Mouse (Mus musculus) heart, adult 18-20 months (tissue): Measurements from ENCODE around the gene Slc38a4. TPM values are rescaled to one million over a fixed set of nuclear protein-coding genes. Genes with fewer than 3 reads are reported as not detected.

ENCODE experiments used
- DNase-seq, 2 experiments: peaks; one replicate each; pipeline ENCODE4 v3.0.0; 2021 to 2022; ENCODE audit warnings: mixed read lengths in 1 of 2
- long read RNA-seq, 2 experiments: library from polyadenylated mRNA; stranded (forward); transcript quantifications; one replicate each; pipeline ENCODE4 v2.0.0; 2021
- total RNA-seq, 2 experiments: library from RNA; stranded (reverse); gene quantifications; 2 replicates each; pipeline ENCODE4 v1.2.3; 2021

Slc38a4 gene
- total RNA-seq = 1 to 10 TPM; 3.7 to 5.0 TPM
- long read RNA-seq, experiment 1, partial matches to known transcripts = 0 of 3 reads
- long read RNA-seq, experiment 1, other reads (novel, unspliced or antisense) = 2 of 3 reads
- long read RNA-seq, experiment 2, partial matches to known transcripts = 0 of 1 reads
- long read RNA-seq, experiment 2, other reads (novel, unspliced or antisense) = 0 of 1 reads

- peak in 1 of 2 experiments; percentile 6 for DNase-seq
These were observed at the start of gene Slc38a4 for GRCm38 (mm10) chr15:97055794-97056193. Slc38a4 (minus strand) TSS chr15:97055956.

- DNase-seq = peak; percentile 28 to 35
These were observed 49.2 kb upstream of the Slc38a4 start for GRCm38 (mm10) chr15:97104889-97105391.

GRCm38 (mm10) chr15:97104048-97104447 is 48.3 kb upstream of the Slc38a4 start:
- DNase-seq = no peak

- peak; percentile 70 to 72 for DNase-seq
These were observed 47.1 kb upstream of the Slc38a4 start for GRCm38 (mm10) chr15:97102811-97103210.

GRCm38 (mm10) chr15:97102181-97102580 is 46.4 kb upstream of the Slc38a4 start:
- DNase-seq = peak; percentile 61 to 77

DNA sequence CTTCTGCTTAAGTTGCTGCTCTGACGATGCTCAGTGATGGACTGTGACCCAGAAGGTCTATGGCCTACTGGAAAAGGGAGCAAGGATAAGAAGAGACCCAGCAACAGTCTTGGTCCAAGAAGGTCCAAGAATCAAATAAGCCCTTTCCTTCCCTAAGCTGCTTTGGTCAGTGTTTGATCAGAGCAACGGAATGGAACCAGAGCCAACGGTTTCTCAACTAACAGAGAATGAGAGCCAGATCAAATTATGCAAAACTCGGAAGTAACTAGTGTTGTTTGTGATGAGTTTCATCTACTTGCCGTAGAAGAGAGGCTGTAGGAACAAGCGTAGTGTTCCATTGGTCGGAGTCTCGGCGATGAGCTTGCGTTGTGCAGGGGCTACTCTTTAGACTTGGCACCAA is 43.3 kb upstream of the Slc38a4 start:
- no peak for DNase-seq

- no peak for DNase-seq
These were observed 41.8 kb upstream of the Slc38a4 start for GRCm38 (mm10) chr15:97097548-97097947.

DNA sequence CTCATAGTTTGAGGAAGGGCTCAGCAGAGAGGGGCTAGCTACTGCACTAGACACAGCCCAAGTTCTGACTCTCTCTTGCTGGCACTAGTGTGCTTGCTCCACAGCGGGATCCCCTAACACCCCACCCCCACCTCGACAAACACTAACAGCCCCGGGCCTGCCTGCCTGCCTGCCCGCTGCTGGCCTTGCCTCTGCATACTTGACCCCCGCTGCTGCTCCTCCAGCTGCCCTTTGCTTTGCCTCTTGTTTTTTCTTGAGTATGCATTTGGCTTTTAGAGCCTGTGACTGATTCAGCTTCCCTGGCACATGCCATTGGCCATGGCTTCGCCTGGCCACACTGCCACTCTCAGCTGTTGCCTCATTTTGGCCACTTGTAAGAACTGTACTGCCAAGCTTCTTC is 33.8 kb upstream of the Slc38a4 start:
- DNase-seq = peak in 1 of 2 experiments; percentile 15

- DNase-seq = no peak
These were observed 30.1 kb upstream of the Slc38a4 start for GRCm38 (mm10) chr15:97085833-97086232.

- no peak for DNase-seq
These were observed 21.9 kb upstream of the Slc38a4 start for GRCm38 (mm10) chr15:97077665-97078064.

- DNase-seq = no peak
These were observed 20.3 kb upstream of the Slc38a4 start for GRCm38 (mm10) chr15:97076092-97076491.

DNA sequence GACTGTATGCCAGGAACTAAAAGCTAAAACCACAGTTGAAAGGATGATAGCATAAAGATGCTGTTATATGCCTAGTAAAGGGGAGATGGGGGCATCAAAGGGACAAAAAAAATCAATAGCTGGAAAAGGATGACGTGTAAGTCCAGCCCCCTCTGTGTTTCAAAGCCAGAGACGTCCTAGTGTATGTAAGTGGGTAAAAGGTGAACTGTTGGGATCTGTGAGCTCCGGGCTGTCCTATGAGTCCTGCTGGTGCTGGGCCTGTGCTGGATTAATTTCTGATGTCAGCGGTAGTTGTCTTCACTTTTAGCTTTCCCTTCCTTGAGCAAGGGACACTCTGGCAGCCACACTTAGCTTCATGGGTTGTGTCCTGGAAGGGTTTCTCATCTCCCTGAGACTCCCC is 19.5 kb upstream of the Slc38a4 start:
- no peak for DNase-seq

- DNase-seq = peak in 1 of 2 experiments; percentile 10
These were observed 17.4 kb upstream of the Slc38a4 start for GRCm38 (mm10) chr15:97072859-97073826.

GRCm38 (mm10) chr15:97067340-97068136 is 11.8 kb upstream of the Slc38a4 start:
- DNase-seq = no peak

DNA sequence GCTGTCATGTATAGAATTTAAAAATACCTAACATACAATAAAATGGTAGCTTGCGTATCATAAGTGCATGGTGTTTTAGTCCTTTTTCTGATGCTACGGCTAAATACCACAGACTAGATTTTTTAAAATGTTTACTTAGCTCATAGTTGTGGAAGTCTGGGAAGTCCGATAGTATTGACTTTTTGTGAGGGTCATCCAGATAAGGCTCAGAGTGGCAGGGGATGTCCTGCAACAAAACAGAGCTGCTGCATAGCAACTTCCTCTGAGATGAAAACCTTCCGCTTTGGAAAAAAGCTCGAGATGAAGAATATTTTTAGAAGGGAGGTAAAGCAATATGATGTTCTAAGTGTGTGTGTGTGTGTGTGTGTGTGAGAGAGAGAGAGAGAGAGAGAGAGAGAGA is 11.2 kb upstream of the Slc38a4 start:
- DNase-seq = no peak

DNA sequence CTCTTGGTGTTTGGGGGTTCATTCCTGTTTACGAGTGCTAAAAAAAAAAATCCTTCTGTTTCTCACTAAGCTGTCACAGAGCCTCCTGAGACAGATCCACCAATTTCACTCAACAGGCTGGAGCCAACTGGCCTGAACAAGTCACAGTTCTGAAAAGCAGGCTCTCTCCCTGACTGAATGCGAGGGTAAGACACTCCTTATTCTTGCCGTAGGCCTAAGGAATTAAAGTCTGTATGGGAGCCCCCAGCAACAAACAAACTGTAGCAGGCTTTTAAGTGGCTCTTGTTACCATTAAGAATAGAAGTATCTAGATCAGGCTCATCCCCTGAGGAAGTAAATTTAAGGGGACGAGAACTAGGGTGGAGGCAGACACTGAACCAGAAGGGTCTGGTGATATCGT is 7.5 kb upstream of the Slc38a4 start:
- no peak for DNase-seq

DNA sequence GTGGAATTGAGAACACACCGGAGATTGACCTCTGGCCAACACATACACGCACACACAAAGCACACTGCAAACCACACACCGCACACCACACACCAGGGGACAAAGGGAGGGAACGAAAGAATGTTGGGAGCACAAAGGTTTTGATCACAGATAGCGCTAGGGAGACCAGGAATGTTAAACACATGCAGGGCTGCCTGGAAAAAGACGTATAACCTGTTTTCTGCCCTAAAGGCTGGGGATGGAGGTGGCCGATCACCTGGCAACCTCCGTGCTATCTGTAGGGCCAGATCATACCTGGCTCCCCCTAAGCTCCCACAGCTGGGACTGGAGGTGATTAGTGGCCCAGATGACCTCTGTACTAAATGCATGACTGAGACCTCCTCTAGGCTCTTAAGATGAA is 5.2 kb upstream of the Slc38a4 start:
- DNase-seq = no peak

GRCm38 (mm10) chr15:97060571-97060970 is 4.8 kb upstream of the Slc38a4 start:
- DNase-seq = no peak

DNA sequence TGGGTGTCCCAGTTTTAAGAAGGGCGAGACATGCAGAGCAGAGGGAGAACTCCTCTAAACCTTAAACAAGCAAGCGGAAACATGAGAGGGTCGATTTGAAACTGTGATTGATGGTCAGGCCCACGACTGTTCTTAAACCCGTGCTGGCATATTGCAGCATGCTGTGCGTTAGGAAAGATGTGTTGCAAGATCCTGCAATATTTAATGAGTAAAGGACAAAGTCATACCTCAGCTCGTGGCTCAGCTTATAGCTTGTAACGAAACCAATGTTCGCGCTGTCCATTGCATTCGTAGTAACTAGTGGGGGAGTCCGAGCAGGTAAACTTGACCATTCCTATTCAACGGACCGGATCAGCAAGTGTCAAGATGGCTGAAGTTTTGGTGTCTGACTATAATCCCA is 4.3 kb upstream of the Slc38a4 start:
- no peak for DNase-seq

GRCm38 (mm10) chr15:97059071-97060041 is 3.6 kb upstream of the Slc38a4 start:
- no peak for DNase-seq
